Comparison of ENCODE assay signal across 10 mouse cellular contexts in genomic region chr12:85986540-85987443, GRCm38 (mm10).
DNase-seq lines count a peak whose midpoint lies in the region; ATAC-seq lines count a peak whose summit lies in the region.
"Had no signal": no experiment of that assay in that cellular context is flagged by ENCODE, and none has a peak within 500 bp of the region (broad histone marks: within the 10 kb centered on the region; RNA-seq: fewer than 3 reads in every experiment).

No protein-coding gene starts in this region.

- peak overlapping the region; percentile 12; the same call in 1 of the 2 replicates for H3K4me2 ChIP-seq in kidney, embryonic 15.5 days
- peak overlapping the region; percentile 2 for H3K4me2 ChIP-seq in kidney, embryonic 16.5 days (replicated peaks; ENCODE audit: low read depth, low read length)
- H3K4me2 ChIP-seq: midbrain, embryonic 11.5 days had no signal

- peak; percentile 40 to 46 for DNase-seq in cerebellum, postnatal 14 days
- no peak for DNase-seq in cerebellum, adult 18-20 months
- DNase-seq in kidney, adult 9 months, result no peak
- peak; percentile 80 for DNase-seq in Muller cell, postnatal 12 days (ENCODE audit: inconsistent ontology term)
- DNase-seq in spleen, postnatal 36 days (ENCODE audit: low spot score in 2 of 2), result no peak

- H3K27me3 ChIP-seq in kidney, embryonic 15.5 days, result no peaks in the 10 kb centered on the region
- no peaks in the 10 kb centered on the region for H3K27me3 ChIP-seq in kidney, embryonic 16.5 days (ENCODE audit: insufficient read depth, low read length)

- ATAC-seq in kidney, embryonic 15.5 days (replicated peaks; ENCODE audit: low FRiP score), result no peak
- ATAC-seq in kidney, embryonic 16.5 days (ENCODE audit: low FRiP score, low TSS enrichment), result peak; percentile 61
- ATAC-seq in megakaryocyte progenitor cell, adult 5-6 weeks (replicated peaks; ENCODE audit: poor library complexity), result no peak

- no peak overlapping the region for H3K9ac ChIP-seq in kidney, embryonic 15.5 days
- no peak overlapping the region for H3K9ac ChIP-seq in kidney, embryonic 16.5 days (replicated peaks; ENCODE audit: low read length)

- WGBS in kidney, embryonic 15.5 days, result 32% methylated on average over 13 of the region's 13 CpGs
- WGBS in kidney, embryonic 16.5 days, result 37% methylated on average over 13 of the region's 13 CpGs

- peak overlapping the region; percentile 70 for H3K27ac ChIP-seq in kidney, embryonic 15.5 days
- peak overlapping the region; percentile 61; the same call in 1 of the 2 replicates for H3K27ac ChIP-seq in kidney, embryonic 16.5 days (ENCODE audit: low read length)

- H3K4me1 ChIP-seq in kidney, embryonic 15.5 days, result peaks cover 25% of the 10 kb centered on the region
- peaks cover 27% of the 10 kb centered on the region for H3K4me1 ChIP-seq in kidney, embryonic 16.5 days (ENCODE audit: insufficient read depth, low read length)

- H3K36me3 ChIP-seq in kidney, embryonic 15.5 days, result no peaks in the 10 kb centered on the region
- H3K36me3 ChIP-seq in kidney, embryonic 16.5 days (ENCODE audit: insufficient read depth, low read length), result no peaks in the 10 kb centered on the region

- no peaks in the 10 kb centered on the region for H3K9me3 ChIP-seq in kidney, embryonic 15.5 days (replicated peaks)
- H3K9me3 ChIP-seq in kidney, embryonic 16.5 days (ENCODE audit: low read length), result no peaks in the 10 kb centered on the region

- H3K4me3 ChIP-seq in kidney, embryonic 15.5 days (replicated peaks), result no peak overlapping the region
- no peak overlapping the region for H3K4me3 ChIP-seq in kidney, embryonic 16.5 days (ENCODE audit: low read length)
- H3K4me3 ChIP-seq: erythroblast, embryonic 14.5 days had no signal

Comparison
In these comparisons a context has a peak if more than half of its experiments do, and no peak if none do; other contexts are left out.
1. DNase-seq: peak in cerebellum, postnatal 14 days (2 of 2) and Muller cell, postnatal 12 days (single experiment); none in cerebellum, adult 18-20 months (0 of 2), kidney, adult 9 months (single experiment) and spleen, postnatal 36 days (0 of 2).